Mouse (Mus musculus): Measurements from ENCODE around the gene Scn3b.

GRCm38 (mm10) chr9:40320879-40321667 is 52.1 kb downstream of the Scn3b start:
- TF ChIP-seq CTCF (IDR thresholded peaks at IDR 0.05; ENCODE audit: low read depth, low read length) = no peak
- no peak for TF ChIP-seq POLR2A (IDR thresholded peaks at IDR 0.05; ENCODE audit: borderline replicate concordance, low read depth, low read length)
